Mouse (Mus musculus) neural tube, embryonic 11.5 days (tissue): ENCODE data around the gene Lrba. TPM values are rescaled to one million over a fixed set of nuclear protein-coding genes. Genes with fewer than 3 reads are reported as not detected.

Source experiments
- ATAC-seq: fragments of 200-750 bp; cut with Nextera tagmentation; 2 replicates; pipeline ENCODE4 v1.8.0; 2017; ENCODE audit warnings: moderate number of reproducible peaks, mild to moderate bottlenecking, moderate TSS enrichment, moderate library complexity; ENCODE audit not compliant: insufficient read depth, low FRiP score, low TSS enrichment
- DNase-seq: peaks from one replicate; pipeline ENCODE4 v3.0.0-alpha.2; 2015; ENCODE audit warnings: low spot score
- H3K27ac ChIP-seq: fragments of 300-500 bp; sonication (generic); 2 replicates; pipeline ENCODE4 v1.5.1; 2014; ENCODE audit warnings: low read depth, mild to moderate bottlenecking, low read length
- H3K27me3 ChIP-seq: fragments of 300-500 bp; sonication (generic); 2 replicates; pipeline ENCODE4 v1.6.1; 2014; ENCODE audit warnings: mild to moderate bottlenecking, low read length, mixed read lengths; ENCODE audit not compliant: control insufficient read depth, insufficient read depth
- H3K36me3 ChIP-seq: fragments of 300-500 bp; sonication (generic); 2 replicates; pipeline ENCODE4 v1.6.1; 2014; ENCODE audit warnings: mild to moderate bottlenecking, low read length, moderate library complexity, mixed read lengths; ENCODE audit not compliant: control insufficient read depth, insufficient read depth
- H3K4me1 ChIP-seq: fragments of 300-500 bp; sonication (generic); 2 replicates; pipeline ENCODE4 v1.6.1; 2014; ENCODE audit warnings: low read length, mixed read lengths; ENCODE audit not compliant: control insufficient read depth, insufficient read depth
- H3K4me2 ChIP-seq: fragments of 300-500 bp; sonication (generic); 2 replicates; pipeline ENCODE4 v1.6.1; 2014; ENCODE audit warnings: low read depth, mild to moderate bottlenecking, moderate library complexity
- H3K4me3 ChIP-seq: fragments of 300-500 bp; sonication (generic); 2 replicates; pipeline ENCODE4 v1.5.1; 2014; ENCODE audit warnings: low read depth, low read length
- H3K9ac ChIP-seq: fragments of 300-500 bp; sonication (generic); 2 replicates; pipeline ENCODE4 v1.6.1; 2014; ENCODE audit warnings: mild to moderate bottlenecking, low read length
- H3K9me3 ChIP-seq: fragments of 300-500 bp; sonication (generic); 2 replicates; pipeline ENCODE4 v1.6.1; 2016; ENCODE audit warnings: low read length; ENCODE audit not compliant: control insufficient read depth
- WGBS: fragments of 180-500 bp; shearing (Covaris S2); extraction: QIAGEN DNeasy Blood & Tissue Kit; methylation state at CpG from one replicate; pipeline ENCODE4 v1.1.7; 2014; 5-methylcytosine and 5-hydroxymethylcytosine counted together
- polyA plus RNA-seq: library from polyadenylated mRNA; unstranded; fragments of >200 nt; fragmentation: Nextera tagmentation; extraction: Ambion mirVana; gene quantifications from 2 replicates; pipeline ENCODE4 v1.2.1, GENCODE M21; 2014

Gene Lrba
- polyA plus RNA-seq, 1 experiment from 2014 or later, result 5.7 TPM

- no peaks in the 10 kb centered on the region for H3K36me3 ChIP-seq
- H3K9ac ChIP-seq, result no peak overlapping the region
- H3K27ac ChIP-seq, result no peak overlapping the region
- 87% methylated on average over 3 of the region's 3 CpGs for WGBS
- H3K4me1 ChIP-seq, result no peaks in the 10 kb centered on the region
- DNase-seq (no peak), ATAC-seq (no peak)
- no peaks in the 10 kb centered on the region for H3K27me3 ChIP-seq
- H3K9me3 ChIP-seq, result no peaks in the 10 kb centered on the region
- no peak overlapping the region for H3K4me3 ChIP-seq
- no peak overlapping the region for H3K4me2 ChIP-seq
These were observed 237.1 kb downstream of the Lrba start for GRCm38 (mm10) chr3:86461582-86461981.

GRCm38 (mm10) chr3:86489992-86490391 lies 265.5 kb downstream of the Lrba start:
- 94% methylated on average over 1 of the region's 1 CpGs for WGBS
- ATAC-seq (no peak), DNase-seq (no peak)

DNA sequence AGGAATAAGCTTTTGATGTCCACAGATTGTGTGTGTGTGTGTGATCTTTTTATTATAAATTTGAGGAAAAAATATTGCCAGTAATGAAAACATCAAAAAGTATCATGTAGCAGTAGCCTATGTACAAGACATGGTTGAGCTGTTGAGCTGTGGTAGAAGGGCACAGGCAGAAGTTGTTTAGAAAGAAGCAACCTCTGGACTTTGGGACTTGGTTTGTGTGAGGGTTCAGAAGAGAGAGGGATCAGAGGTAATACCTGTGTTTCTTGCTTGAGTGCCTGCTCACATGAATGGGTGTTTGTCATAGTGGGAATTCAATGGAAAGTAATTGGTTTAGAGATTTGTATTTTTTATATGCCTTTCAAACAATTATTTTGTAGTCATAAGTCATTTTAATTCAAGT lies 276.1 kb downstream of the Lrba start:
- ATAC-seq (no peak), DNase-seq (no peak)
- Histone ChIP-seq H3K4me3 (no peak overlapping the region), H3K27ac (no peak overlapping the region), H3K36me3 (no peaks in the 10 kb centered on the region), H3K4me1 (no peaks in the 10 kb centered on the region), H3K4me2 (no peak overlapping the region), H3K9ac (no peak overlapping the region), H3K9me3 (no peaks in the 10 kb centered on the region), H3K27me3 (no peaks in the 10 kb centered on the region)

More at GRCm38 (mm10) chr3:86489992-86490391, 265.5 kb downstream of the Lrba start:
- Histone ChIP-seq H3K9me3 (no peaks in the 10 kb centered on the region), H3K4me2 (no peak overlapping the region), H3K9ac (no peak overlapping the region), H3K4me1 (no peaks in the 10 kb centered on the region), H3K4me3 (no peak overlapping the region), H3K36me3 (no peaks in the 10 kb centered on the region), H3K27me3 (no peaks in the 10 kb centered on the region), H3K27ac (no peak overlapping the region)

- Histone ChIP-seq H3K4me2 (no peak overlapping the region), H3K27ac (no peak overlapping the region), H3K4me1 (no peaks in the 10 kb centered on the region), H3K9ac (no peak overlapping the region), H3K9me3 (no peaks in the 10 kb centered on the region), H3K27me3 (no peaks in the 10 kb centered on the region), H3K4me3 (no peak overlapping the region), H3K36me3 (no peaks in the 10 kb centered on the region)
- no peak for ATAC-seq
- 89% methylated on average over 2 of the region's 2 CpGs for WGBS
- no peak for DNase-seq
These were observed 294.1 kb downstream of the Lrba start for GRCm38 (mm10) chr3:86518506-86519109.

GRCm38 (mm10) chr3:86522880-86523505 lies 298.5 kb downstream of the Lrba start:
- Histone ChIP-seq H3K4me2 (no peak overlapping the region), H3K27ac (no peak overlapping the region), H3K9me3 (no peaks in the 10 kb centered on the region), H3K9ac (no peak overlapping the region), H3K27me3 (no peaks in the 10 kb centered on the region), H3K4me3 (no peak overlapping the region), H3K4me1 (no peaks in the 10 kb centered on the region), H3K36me3 (no peaks in the 10 kb centered on the region)
- ATAC-seq, result no peak
- 89% methylated on average over 3 of the region's 3 CpGs for WGBS
- no peak for DNase-seq

GRCm38 (mm10) chr3:86531531-86532269 lies 307.2 kb downstream of the Lrba start:
- Histone ChIP-seq H3K9me3 (no peaks in the 10 kb centered on the region), H3K9ac (no peak overlapping the region), H3K4me3 (no peak overlapping the region), H3K4me1 (no peaks in the 10 kb centered on the region), H3K4me2 (no peak overlapping the region; the same call in 1 of the 2 replicates), H3K27ac (peak overlapping the region; percentile 42; the same call in 1 of the 2 replicates), H3K36me3 (no peaks in the 10 kb centered on the region), H3K27me3 (no peaks in the 10 kb centered on the region)
- peak; percentile 65 for DNase-seq
- WGBS, result 45% methylated on average over 16 of the region's 16 CpGs
- ATAC-seq, result no peak

DNA sequence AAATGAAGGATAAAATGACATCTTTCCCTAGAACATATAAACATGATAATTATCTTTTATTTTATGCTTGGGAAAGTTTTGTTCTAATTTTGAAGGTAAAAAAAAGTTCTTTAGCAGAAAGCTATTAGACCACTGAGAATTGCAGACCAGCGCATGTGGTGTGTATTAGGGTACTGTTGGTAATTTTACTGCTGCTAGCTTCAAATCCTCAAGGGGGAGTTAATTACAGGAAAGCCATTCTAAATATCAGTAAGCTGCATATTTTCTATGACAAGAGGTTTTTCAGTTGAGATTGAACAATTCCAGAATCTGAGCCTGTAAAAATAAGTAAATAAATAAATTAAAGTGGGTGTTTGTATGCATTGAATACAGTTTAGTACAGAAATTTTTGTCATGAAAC lies 312.3 kb downstream of the Lrba start:
- Histone ChIP-seq H3K4me1 (peaks cover 7% of the 10 kb centered on the region), H3K9ac (no peak overlapping the region), H3K9me3 (no peaks in the 10 kb centered on the region), H3K27me3 (no peaks in the 10 kb centered on the region), H3K4me2 (no peak overlapping the region), H3K27ac (no peak overlapping the region), H3K36me3 (no peaks in the 10 kb centered on the region), H3K4me3 (no peak overlapping the region)
- 60% methylated on average over 1 of the region's 1 CpGs for WGBS
- ATAC-seq (no peak), DNase-seq (no peak)

DNA sequence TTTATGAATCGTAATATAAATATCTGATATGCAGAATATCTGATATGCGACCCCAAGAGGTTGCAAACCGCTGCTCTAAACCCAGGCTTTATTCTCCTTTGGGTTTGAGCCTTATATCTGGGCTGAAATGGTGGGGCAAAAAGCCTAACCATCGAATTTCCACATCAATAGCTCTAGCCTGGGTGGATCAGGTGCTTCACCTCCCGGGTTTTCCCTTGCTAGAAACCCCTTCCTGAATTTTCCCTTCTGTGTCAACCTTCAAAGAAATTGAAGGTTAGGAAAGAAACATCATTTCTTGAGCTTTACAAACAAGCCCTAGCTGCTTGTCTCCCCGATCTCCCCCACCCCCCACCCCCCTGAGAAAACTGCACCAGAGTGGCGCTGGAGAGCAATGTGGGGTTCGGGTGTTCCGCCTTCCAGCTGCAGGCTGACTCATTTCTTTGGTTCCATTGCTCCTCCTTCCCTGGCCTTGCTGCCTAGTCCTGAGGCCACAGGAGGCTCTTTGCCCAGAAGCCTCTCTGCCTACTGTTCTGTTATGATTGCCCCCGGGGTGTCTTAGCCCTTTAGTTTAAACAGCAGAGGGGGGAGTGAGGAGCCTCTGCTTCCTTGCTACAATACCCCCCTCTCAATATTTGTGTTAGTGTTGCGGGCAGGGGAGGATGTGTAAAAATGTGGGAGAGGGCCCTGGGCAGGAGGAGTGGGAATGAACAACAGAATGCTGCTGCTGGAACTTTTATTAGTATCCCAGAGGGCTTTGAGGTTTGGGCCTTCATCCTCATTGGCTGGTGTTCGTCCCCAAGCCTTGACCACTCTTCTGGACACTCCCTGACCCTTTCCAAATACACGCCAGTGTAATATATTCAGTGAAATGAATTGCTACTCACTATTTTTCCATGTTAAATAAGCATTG lies 314.4 kb downstream of the Lrba start:
- H3K27ac ChIP-seq, result 0 out of 2 replicates have a peak overlapping the region, but pooled peaks have one; percentile 4
- H3K27me3 ChIP-seq, result no peaks in the 10 kb centered on the region
- H3K4me1 ChIP-seq, result peaks cover 7% of the 10 kb centered on the region
- H3K36me3 ChIP-seq, result no peaks in the 10 kb centered on the region
- no peak overlapping the region for H3K4me3 ChIP-seq
- H3K9ac ChIP-seq, result no peak overlapping the region
- H3K4me2 ChIP-seq, result no peak overlapping the region; the same call in 1 of the 2 replicates
- ATAC-seq (0 out of 2 replicates have a peak, but pooled peaks have one; percentile 31), DNase-seq (peak; percentile 33)
- H3K9me3 ChIP-seq, result no peaks in the 10 kb centered on the region
- WGBS, result 23% methylated on average over 13 of the region's 13 CpGs
